Mouse (Mus musculus) kidney, postnatal 0 days (tissue): ENCODE measurements around the gene Aars. TPM values are rescaled to one million over a fixed set of nuclear protein-coding genes. Genes with fewer than 3 reads are reported as not detected.

ENCODE experiments used
- ATAC-seq: fragments of 200-750 bp; cut with Nextera tagmentation; replicated peaks from 2 replicates; pipeline ENCODE4 v1.8.0; 2017; ENCODE audit warnings: low read depth, moderate number of reproducible peaks, moderate TSS enrichment, moderate library complexity; ENCODE audit not compliant: low FRiP score
- DNase-seq: peaks from one replicate; pipeline ENCODE4 v3.0.0-alpha.2; 2016; ENCODE audit warnings: low spot score
- H3K27ac ChIP-seq: fragments of 300-500 bp; sonication (generic); 2 replicates; pipeline ENCODE4 v1.5.1; 2014; ENCODE audit warnings: mild to moderate bottlenecking
- H3K27me3 ChIP-seq: fragments of 300-500 bp; sonication (generic); 2 replicates; pipeline ENCODE4 v1.6.1; 2014; ENCODE audit warnings: low read length, mixed read lengths; ENCODE audit not compliant: insufficient read depth
- H3K36me3 ChIP-seq: fragments of 300-500 bp; sonication (generic); 2 replicates; pipeline ENCODE4 v1.6.1; 2014; ENCODE audit warnings: low read length, mixed read lengths; ENCODE audit not compliant: insufficient read depth
- H3K4me1 ChIP-seq: fragments of 300-500 bp; sonication (generic); replicated peaks from 2 replicates; pipeline ENCODE4 v1.6.1; 2014; ENCODE audit warnings: antibody characterized with exemption, low read length, mixed read lengths; ENCODE audit not compliant: insufficient read depth
- H3K4me2 ChIP-seq: fragments of 300-500 bp; sonication (generic); 2 replicates; pipeline ENCODE4 v1.6.1; 2014; ENCODE audit warnings: mild to moderate bottlenecking, low read length, moderate library complexity, mixed read lengths
- H3K4me3 ChIP-seq: fragments of 300-500 bp; sonication (generic); replicated peaks from 2 replicates; pipeline ENCODE4 v1.5.1; 2014; ENCODE audit warnings: low read depth, low read length
- H3K9ac ChIP-seq: fragments of 300-500 bp; sonication (generic); 2 replicates; pipeline ENCODE4 v1.6.1; 2014; ENCODE audit warnings: low read depth, low read length
- H3K9me3 ChIP-seq: fragments of 300-500 bp; sonication (generic); replicated peaks from 2 replicates; pipeline ENCODE4 v1.6.1; 2016; ENCODE audit warnings: low read length, inconsistent platforms, mixed read lengths
- CTCF ChIP-seq: IDR thresholded peaks from 2 replicates; pipeline ENCODE4 v1.5.1; 2016; ENCODE audit warnings: antibody characterized with exemption, low read depth, mild to moderate bottlenecking, moderate library complexity
- WGBS: fragments of 180-500 bp; shearing (Covaris S2); extraction: QIAGEN DNeasy Blood & Tissue Kit; methylation state at CpG from one replicate; pipeline ENCODE4 v1.1.7; 2014; 5-methylcytosine and 5-hydroxymethylcytosine counted together
- polyA plus RNA-seq: library from polyadenylated mRNA; unstranded; fragments of >200 nt; fragmentation: Nextera tagmentation; extraction: Ambion mirVana; gene quantifications from 2 replicates; pipeline ENCODE4 v1.2.1, GENCODE M21; 2015

The Aars gene
- polyA plus RNA-seq, 1 experiment from 2014 or later = 39.6 TPM

DNA sequence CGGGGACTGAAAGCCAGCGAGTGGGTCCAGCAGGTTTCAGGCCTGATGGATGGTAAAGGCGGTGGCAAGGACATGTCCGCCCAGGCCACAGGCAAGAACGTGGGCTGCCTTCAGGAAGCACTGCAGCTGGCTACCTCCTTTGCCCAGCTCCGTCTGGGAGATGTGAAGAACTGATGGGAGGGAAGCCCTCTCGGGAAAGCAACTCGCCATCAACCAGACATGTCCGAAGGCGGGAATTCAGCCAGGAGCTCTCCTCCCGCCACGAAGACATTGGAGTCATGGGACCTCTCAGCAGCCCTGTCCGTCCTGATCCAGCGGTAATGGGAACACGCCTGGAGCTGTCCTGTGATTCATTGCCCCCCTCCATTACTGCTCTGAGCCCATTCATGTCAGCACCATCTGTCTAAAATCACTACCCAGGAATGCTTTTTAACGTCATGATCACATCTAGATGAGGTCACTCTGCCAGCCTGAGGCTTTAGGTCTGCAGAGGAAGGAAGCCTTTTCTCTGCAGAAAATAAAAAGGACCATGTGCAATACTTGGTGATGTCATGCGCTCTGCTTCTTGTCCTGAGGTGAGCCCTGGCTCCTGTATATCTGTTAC, 22.2 kb downstream of the Aars start:
- H3K27ac ChIP-seq = no peak overlapping the region
- no peak overlapping the region for H3K4me3 ChIP-seq
- ATAC-seq (no peak), DNase-seq (no peak)
- peaks cover 50% of the 10 kb centered on the region for H3K36me3 ChIP-seq
- no peaks in the 10 kb centered on the region for H3K9me3 ChIP-seq
- 90% methylated on average over 17 of the region's 17 CpGs for WGBS
- no peak overlapping the region for H3K4me2 ChIP-seq
- no peaks in the 10 kb centered on the region for H3K27me3 ChIP-seq
- no peak for TF ChIP-seq CTCF
- peaks cover 3% of the 10 kb centered on the region; the same call in 1 of the 2 replicates for H3K4me1 ChIP-seq
- no peak overlapping the region for H3K9ac ChIP-seq

DNA sequence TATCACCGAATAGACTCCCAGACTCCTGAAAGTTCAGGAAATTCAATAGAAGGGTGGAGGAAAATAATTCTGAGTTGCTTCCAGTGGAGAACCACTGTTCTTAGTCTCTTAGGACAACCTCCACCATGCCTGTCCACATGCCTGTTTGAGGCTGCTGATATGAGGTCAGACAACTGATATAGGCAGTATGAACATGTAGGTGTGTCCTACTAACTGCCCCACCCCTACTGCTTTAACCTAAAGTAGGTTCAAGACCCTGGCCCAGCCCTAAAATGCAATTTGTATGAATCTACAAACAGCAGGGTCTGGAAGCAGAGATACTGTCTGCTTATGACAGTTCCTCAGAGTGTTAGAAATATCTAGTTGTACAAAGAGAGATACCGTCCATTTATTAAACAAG, 22.7 kb downstream of the Aars start:
- no peak overlapping the region for H3K9ac ChIP-seq
- no peak overlapping the region for H3K27ac ChIP-seq
- peaks cover 3% of the 10 kb centered on the region; the same call in 1 of the 2 replicates for H3K4me1 ChIP-seq
- ATAC-seq (0 out of 2 replicates have a peak, but pooled peaks have one; percentile 19), DNase-seq (no peak)
- no peak for TF ChIP-seq CTCF
- H3K9me3 ChIP-seq = no peaks in the 10 kb centered on the region
- H3K4me2 ChIP-seq = no peak overlapping the region
- 61% methylated on average over 2 of the region's 2 CpGs for WGBS
- H3K36me3 ChIP-seq = peaks cover 45% of the 10 kb centered on the region
- no peaks in the 10 kb centered on the region for H3K27me3 ChIP-seq
- H3K4me3 ChIP-seq = no peak overlapping the region

DNA sequence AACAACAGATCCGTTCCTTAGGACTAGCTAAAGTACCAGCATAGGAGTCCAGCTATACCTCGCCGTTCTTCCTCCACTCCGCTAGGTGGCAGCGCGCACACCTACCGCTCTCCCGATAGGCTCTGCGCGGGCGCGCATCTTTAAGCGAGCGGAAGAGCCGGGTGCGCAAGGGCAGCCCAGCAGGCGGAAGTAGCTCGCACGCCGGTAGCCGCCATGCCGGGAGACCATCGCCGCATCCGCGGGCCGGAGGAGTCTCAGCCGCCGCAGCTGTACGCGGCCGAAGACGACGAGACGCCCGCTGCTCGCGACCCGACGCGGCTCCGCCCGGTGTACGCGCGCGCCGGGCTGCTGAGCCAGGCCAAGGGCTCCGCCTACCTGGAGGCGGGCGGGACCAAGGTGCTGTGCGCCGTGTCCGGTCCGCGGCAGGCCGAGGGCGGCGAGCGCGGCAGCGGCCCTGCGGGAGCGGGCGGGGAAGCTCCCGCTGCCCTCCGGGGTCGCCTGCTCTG, 23.3 kb downstream of the Aars start, which contains the start of gene Exosc6:
Exosc6 (plus strand) TSS at position 182 of the 506 bp plus-strand sequence.
- no peaks in the 10 kb centered on the region for H3K27me3 ChIP-seq
- H3K36me3 ChIP-seq = peaks cover 40% of the 10 kb centered on the region
- ATAC-seq = peak; percentile 88
- WGBS = under 1% methylated on average over 51 of the region's 68 CpGs
- peak within 1 kb of the TSS; percentile 88 for H3K27ac ChIP-seq
- TF ChIP-seq CTCF = peak; percentile 96
- DNase-seq = peak; percentile 97
- H3K4me1 ChIP-seq = peaks cover 3% of the 10 kb centered on the region; the same call in 1 of the 2 replicates
- H3K9me3 ChIP-seq = no peaks in the 10 kb centered on the region
- H3K9ac ChIP-seq = peak within 1 kb of the TSS; percentile 81
- peak within 1 kb of the TSS; percentile 96 for H3K4me2 ChIP-seq
- peak within 1 kb of the TSS; percentile 96 for H3K4me3 ChIP-seq

DNA sequence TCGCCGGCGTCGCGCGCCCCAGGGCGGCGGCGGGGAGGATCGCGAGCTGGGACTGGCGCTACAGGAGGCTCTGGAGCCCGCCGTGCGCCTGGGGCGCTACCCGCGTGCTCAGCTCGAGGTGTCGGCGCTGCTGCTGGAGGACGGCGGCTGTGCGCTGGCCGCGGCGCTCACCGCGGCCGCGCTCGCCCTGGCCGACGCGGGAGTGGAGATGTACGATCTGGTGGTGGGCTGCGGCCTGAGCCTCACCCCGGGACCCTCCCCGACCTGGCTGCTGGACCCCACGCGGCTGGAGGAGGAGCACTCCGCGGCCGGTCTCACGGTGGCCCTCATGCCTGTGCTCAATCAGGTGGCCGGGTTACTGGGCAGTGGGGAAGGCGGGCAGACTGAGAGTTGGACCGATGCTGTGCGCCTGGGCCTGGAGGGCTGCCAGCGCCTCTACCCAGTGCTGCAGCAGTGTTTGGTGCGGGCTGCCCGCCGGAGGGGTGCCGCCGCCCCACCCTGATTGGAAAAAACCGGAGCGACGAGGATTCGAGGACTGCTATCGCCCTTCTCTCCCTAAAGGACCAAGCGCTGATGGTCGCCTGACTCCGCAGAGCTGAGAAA, 23.8 kb downstream of the Aars start:
- peak overlapping the region; percentile 81 for H3K9ac ChIP-seq
- H3K36me3 ChIP-seq = peaks cover 36% of the 10 kb centered on the region
- TF ChIP-seq CTCF = no peak
- DNase-seq = peak; percentile 36
- peak overlapping the region; percentile 96 for H3K4me3 ChIP-seq
- ATAC-seq = peak; percentile 61
- no peaks in the 10 kb centered on the region for H3K9me3 ChIP-seq
- no peaks in the 10 kb centered on the region for H3K27me3 ChIP-seq
- WGBS = under 1% methylated on average over 51 of the region's 63 CpGs
- H3K27ac ChIP-seq = peak overlapping the region; percentile 88
- peak overlapping the region; percentile 96 for H3K4me2 ChIP-seq
- peaks cover 6% of the 10 kb centered on the region; the same call in 1 of the 2 replicates for H3K4me1 ChIP-seq

DNA sequence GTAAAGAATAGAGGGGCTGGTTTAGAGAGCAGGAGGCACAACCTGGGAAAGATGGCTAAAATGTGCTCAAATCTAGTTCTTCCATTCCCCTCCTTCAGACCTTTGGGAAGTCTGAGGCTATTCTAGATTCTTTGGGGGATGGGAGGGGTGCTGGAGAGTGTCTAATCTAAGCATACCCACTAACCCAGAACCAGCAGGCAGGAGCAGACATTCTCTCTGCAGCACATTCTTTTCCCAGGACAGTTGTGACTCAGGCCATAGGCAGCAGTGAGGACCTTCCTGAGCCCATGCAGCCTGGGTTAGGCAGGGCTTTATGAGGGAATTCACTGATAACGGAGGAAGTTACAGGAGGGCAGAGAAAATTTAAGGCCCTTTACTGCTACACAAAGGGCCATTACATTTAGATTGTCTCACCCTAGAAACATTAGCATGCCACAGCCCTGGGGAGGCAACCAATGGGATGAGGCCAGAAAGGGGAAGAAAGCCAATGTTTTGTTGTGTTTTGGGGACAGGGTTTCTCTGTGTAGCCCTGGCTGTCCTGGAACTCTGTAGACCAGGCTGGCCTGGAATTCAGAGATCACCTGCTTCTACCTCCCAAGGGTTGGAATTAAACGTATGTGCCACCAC, 26.1 kb downstream of the Aars start:
- ATAC-seq = no peak
- Histone ChIP-seq H3K4me2 (no peak overlapping the region), H3K36me3 (peaks cover 14% of the 10 kb centered on the region), H3K9ac (no peak overlapping the region), H3K4me3 (no peak overlapping the region), H3K27me3 (no peaks in the 10 kb centered on the region), H3K4me1 (peaks cover 9% of the 10 kb centered on the region; the same call in 1 of the 2 replicates), H3K9me3 (no peaks in the 10 kb centered on the region), H3K27ac (peak overlapping the region; percentile 34; the same call in 1 of the 2 replicates)
- DNase-seq = no peak
- TF ChIP-seq CTCF = no peak
- 59% methylated on average over 2 of the region's 2 CpGs for whole genome bisulfite sequencing

- WGBS = 1% methylated on average over 14 of the region's 14 CpGs
- H3K9me3 ChIP-seq = no peaks in the 10 kb centered on the region
- peaks cover 8% of the 10 kb centered on the region; the same call in 1 of the 2 replicates for H3K4me1 ChIP-seq
- no peak for DNase-seq
- peak overlapping the region; percentile 76 for H3K4me2 ChIP-seq
- no peaks in the 10 kb centered on the region for H3K36me3 ChIP-seq
- ATAC-seq = no peak
- peak overlapping the region; percentile 56 for H3K4me3 ChIP-seq
- H3K9ac ChIP-seq = peak overlapping the region; percentile 49; the same call in 1 of the 2 replicates
- H3K27me3 ChIP-seq = no peaks in the 10 kb centered on the region
- no peak for TF ChIP-seq CTCF
- peak overlapping the region; percentile 25; the same call in 1 of the 2 replicates for H3K27ac ChIP-seq
These were observed 28.7 kb downstream of the Aars start for GRCm38 (mm10) chr8:111061688-111062071.
